Mouse (Mus musculus) heart, embryonic 12.5 days (tissue): Measurements from ENCODE around the gene Gm30302. TPM values are rescaled to one million over a fixed set of nuclear protein-coding genes. Genes with fewer than 3 reads are reported as not detected.

Source experiments
- ATAC-seq: fragments of 200-750 bp; cut with Nextera tagmentation; 2 replicates; pipeline ENCODE4 v1.8.0; 2017; ENCODE audit warnings: moderate TSS enrichment, moderate library complexity; ENCODE audit not compliant: insufficient number of reproducible peaks, low FRiP score
- H3K27ac ChIP-seq: fragments of 300-500 bp; sonication (generic); 2 replicates; pipeline ENCODE4 v1.5.1; 2016; ENCODE audit warnings: mild to moderate bottlenecking, moderate library complexity; ENCODE audit not compliant: poor library complexity, severe bottlenecking
- H3K27me3 ChIP-seq: fragments of 300-500 bp; sonication (generic); replicated peaks from 2 replicates; pipeline ENCODE4 v1.6.1; 2016; ENCODE audit warnings: mild to moderate bottlenecking, moderate library complexity
- H3K36me3 ChIP-seq: fragments of 300-500 bp; sonication (generic); 2 replicates; pipeline ENCODE4 v1.6.1; 2016; ENCODE audit warnings: mild to moderate bottlenecking, moderate library complexity
- H3K4me1 ChIP-seq: fragments of 300-500 bp; sonication (generic); replicated peaks from 2 replicates; pipeline ENCODE4 v1.6.1; 2016; ENCODE audit warnings: mild to moderate bottlenecking
- H3K4me2 ChIP-seq: fragments of 300-500 bp; sonication (generic); 2 replicates; pipeline ENCODE4 v1.6.1; 2016; ENCODE audit warnings: mild to moderate bottlenecking, moderate library complexity
- H3K4me3 ChIP-seq: fragments of 300-500 bp; sonication (generic); 2 replicates; pipeline ENCODE4 v1.5.1; 2016; ENCODE audit warnings: mild to moderate bottlenecking
- H3K9ac ChIP-seq: fragments of 300-500 bp; sonication (generic); 2 replicates; pipeline ENCODE4 v1.6.1; 2016; ENCODE audit warnings: mild to moderate bottlenecking, moderate library complexity
- H3K9me3 ChIP-seq: fragments of 300-500 bp; sonication (generic); replicated peaks from 2 replicates; pipeline ENCODE4 v1.6.1; 2016; ENCODE audit warnings: mild to moderate bottlenecking, moderate library complexity
- WGBS: fragments of 180-500 bp; shearing (Covaris S2); methylation state at CpG from one replicate; pipeline ENCODE4 v1.1.7; 2016; 5-methylcytosine and 5-hydroxymethylcytosine counted together
- polyA plus RNA-seq: library from polyadenylated mRNA; unstranded; fragments of >200 nt; fragmentation: Nextera tagmentation; extraction: Ambion mirVana; gene quantifications from 2 replicates; pipeline ENCODE4 v1.2.1, GENCODE M21; 2016

Gm30302 gene
- polyA plus RNA-seq = 0.12 TPM in 1 of 2 replicates, not detected in the other

- 65% methylated on average over 1 of the region's 1 CpGs for whole genome bisulfite sequencing
These were observed at the start of gene Gm30302 for GRCm38 (mm10) chr13:49798901-49799300. Gene Gm30302 (minus strand): TSS chr13:49799001.

GRCm38 (mm10) chr13:49846751-49847150, 48.0 kb upstream of the Gm30302 start:
- Histone ChIP-seq H3K9ac (no peak overlapping the region), H3K27me3 (no peaks in the 10 kb centered on the region), H3K9me3 (0 out of 2 replicates have a peak, but pooled peaks cover 5% of the 10 kb centered on the region), H3K27ac (no peak overlapping the region), H3K36me3 (no peaks in the 10 kb centered on the region), H3K4me1 (peaks cover 18% of the 10 kb centered on the region), H3K4me3 (no peak overlapping the region), H3K4me2 (no peak overlapping the region)
- 4% methylated on average over 3 of the region's 3 CpGs for WGBS
- ATAC-seq = peak; percentile 79; the same call in 1 of the 2 replicates

More at GRCm38 (mm10) chr13:49798901-49799300, at the start of gene Gm30302:
- Histone ChIP-seq H3K9me3 (peaks cover 13% of the 10 kb centered on the region), H3K4me2 (no peak within 1 kb of the TSS), H3K27me3 (no peaks in the 10 kb centered on the region), H3K4me3 (no peak within 1 kb of the TSS), H3K4me1 (no peaks in the 10 kb centered on the region), H3K36me3 (no peaks in the 10 kb centered on the region), H3K27ac (no peak within 1 kb of the TSS), H3K9ac (no peak within 1 kb of the TSS)
- ATAC-seq = no peak

- Histone ChIP-seq H3K9ac (no peak overlapping the region), H3K4me2 (no peak overlapping the region), H3K4me3 (no peak overlapping the region), H3K36me3 (no peaks in the 10 kb centered on the region), H3K27me3 (no peaks in the 10 kb centered on the region), H3K4me1 (peaks cover 18% of the 10 kb centered on the region), H3K9me3 (0 out of 2 replicates have a peak, but pooled peaks cover 5% of the 10 kb centered on the region), H3K27ac (no peak overlapping the region)
- ATAC-seq = no peak
- WGBS = 75% methylated on average over 3 of the region's 3 CpGs
These were observed 47.3 kb upstream of the Gm30302 start for GRCm38 (mm10) chr13:49846141-49846540.

GRCm38 (mm10) chr13:49845663-49846062, 46.9 kb upstream of the Gm30302 start:
- no peak overlapping the region for H3K4me2 ChIP-seq
- H3K9ac ChIP-seq = no peak overlapping the region
- H3K9me3 ChIP-seq = 0 out of 2 replicates have a peak, but pooled peaks cover 5% of the 10 kb centered on the region
- 84% methylated on average over 3 of the region's 3 CpGs for WGBS
- no peaks in the 10 kb centered on the region for H3K27me3 ChIP-seq
- no peak overlapping the region for H3K4me3 ChIP-seq
- H3K4me1 ChIP-seq = peaks cover 18% of the 10 kb centered on the region
- ATAC-seq = no peak
- no peak overlapping the region for H3K27ac ChIP-seq
- H3K36me3 ChIP-seq = no peaks in the 10 kb centered on the region

GRCm38 (mm10) chr13:49844071-49844470, 45.3 kb upstream of the Gm30302 start:
- Histone ChIP-seq H3K4me2 (no peak overlapping the region), H3K4me1 (peaks cover 18% of the 10 kb centered on the region), H3K4me3 (no peak overlapping the region), H3K36me3 (no peaks in the 10 kb centered on the region), H3K27me3 (no peaks in the 10 kb centered on the region), H3K9ac (no peak overlapping the region), H3K27ac (no peak overlapping the region), H3K9me3 (0 out of 2 replicates have a peak, but pooled peaks cover 5% of the 10 kb centered on the region)
- 80% methylated on average over 5 of the region's 5 CpGs for WGBS
- no peak for ATAC-seq

GRCm38 (mm10) chr13:49841186-49841585, 42.4 kb upstream of the Gm30302 start:
- H3K4me2 ChIP-seq = no peak overlapping the region
- H3K9ac ChIP-seq = no peak overlapping the region
- H3K4me3 ChIP-seq = no peak overlapping the region
- no peak overlapping the region for H3K27ac ChIP-seq
- peaks cover 4% of the 10 kb centered on the region for H3K4me1 ChIP-seq
- H3K9me3 ChIP-seq = 0 out of 2 replicates have a peak, but pooled peaks cover 5% of the 10 kb centered on the region
- no peaks in the 10 kb centered on the region for H3K36me3 ChIP-seq
- ATAC-seq = no peak
- no peaks in the 10 kb centered on the region for H3K27me3 ChIP-seq

GRCm38 (mm10) chr13:49830355-49830754, 31.6 kb upstream of the Gm30302 start:
- no peaks in the 10 kb centered on the region for H3K9me3 ChIP-seq
- H3K4me1 ChIP-seq = no peaks in the 10 kb centered on the region
- H3K36me3 ChIP-seq = no peaks in the 10 kb centered on the region
- no peak overlapping the region for H3K9ac ChIP-seq
- 61% methylated on average over 3 of the region's 3 CpGs for WGBS
- no peak overlapping the region for H3K27ac ChIP-seq
- H3K4me2 ChIP-seq = no peak overlapping the region
- no peak overlapping the region for H3K4me3 ChIP-seq
- no peaks in the 10 kb centered on the region for H3K27me3 ChIP-seq
- no peak for ATAC-seq

GRCm38 (mm10) chr13:49825300-49825699, 26.5 kb upstream of the Gm30302 start:
- ATAC-seq = no peak
- Histone ChIP-seq H3K4me1 (no peaks in the 10 kb centered on the region), H3K9me3 (no peaks in the 10 kb centered on the region), H3K9ac (no peak overlapping the region), H3K4me3 (no peak overlapping the region), H3K36me3 (no peaks in the 10 kb centered on the region), H3K4me2 (no peak overlapping the region), H3K27me3 (no peaks in the 10 kb centered on the region), H3K27ac (no peak overlapping the region)
- 73% methylated on average over 4 of the region's 4 CpGs for WGBS

GRCm38 (mm10) chr13:49814958-49815357, 16.2 kb upstream of the Gm30302 start:
- ATAC-seq = no peak
- Histone ChIP-seq H3K4me1 (no peaks in the 10 kb centered on the region), H3K27ac (no peak overlapping the region), H3K4me2 (no peak overlapping the region), H3K9ac (no peak overlapping the region), H3K4me3 (no peak overlapping the region), H3K36me3 (no peaks in the 10 kb centered on the region), H3K27me3 (no peaks in the 10 kb centered on the region), H3K9me3 (peaks cover 23% of the 10 kb centered on the region)
- 75% methylated on average over 3 of the region's 3 CpGs for WGBS

DNA sequence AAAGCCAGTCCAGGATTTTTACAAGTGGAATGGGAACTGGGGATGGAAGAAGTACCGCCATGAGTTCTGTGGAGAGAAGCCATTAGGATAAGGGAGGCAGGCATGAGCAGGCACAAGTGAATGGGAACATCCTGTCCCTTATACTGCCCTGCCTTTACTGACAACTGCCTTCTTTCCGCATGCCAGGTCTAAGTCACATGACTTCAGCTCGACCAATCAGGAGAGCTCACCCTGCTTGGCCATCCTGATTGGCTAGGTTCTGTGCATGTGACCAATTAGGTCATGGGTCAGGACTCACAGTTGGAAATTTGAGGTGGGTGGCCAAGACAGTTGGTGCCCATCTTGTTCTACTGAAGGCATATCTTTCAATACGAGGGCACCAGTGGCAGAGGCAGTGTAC, 15.6 kb upstream of the Gm30302 start:
- Histone ChIP-seq H3K4me1 (no peaks in the 10 kb centered on the region), H3K9me3 (peaks cover 23% of the 10 kb centered on the region), H3K4me3 (no peak overlapping the region), H3K4me2 (no peak overlapping the region), H3K27ac (no peak overlapping the region), H3K27me3 (no peaks in the 10 kb centered on the region), H3K36me3 (no peaks in the 10 kb centered on the region), H3K9ac (no peak overlapping the region)
- ATAC-seq = no peak
- 80% methylated on average over 4 of the region's 4 CpGs for WGBS

GRCm38 (mm10) chr13:49807146-49807545, 8.3 kb upstream of the Gm30302 start:
- H3K9me3 ChIP-seq = peaks cover 7% of the 10 kb centered on the region
- no peak overlapping the region for H3K4me2 ChIP-seq
- WGBS = 69% methylated on average over 1 of the region's 1 CpGs
- no peak overlapping the region for H3K27ac ChIP-seq
- H3K36me3 ChIP-seq = no peaks in the 10 kb centered on the region
- H3K9ac ChIP-seq = no peak overlapping the region
- H3K4me1 ChIP-seq = no peaks in the 10 kb centered on the region
- H3K4me3 ChIP-seq = no peak overlapping the region
- ATAC-seq = no peak
- no peaks in the 10 kb centered on the region for H3K27me3 ChIP-seq
